Mouse (Mus musculus) lung, postnatal 0 days (tissue): ENCODE data around the gene Itga3.

ENCODE experiments used
- CTCF ChIP-seq: IDR thresholded peaks from 2 replicates; pipeline ENCODE4 v1.5.1; 2016; ENCODE audit warnings: antibody characterized with exemption, mild to moderate bottlenecking
- EP300 ChIP-seq: IDR thresholded peaks from 2 replicates; pipeline ENCODE4 v1.6.1; 2016; ENCODE audit warnings: antibody characterized with exemption, mild to moderate bottlenecking, control low read depth

DNA sequence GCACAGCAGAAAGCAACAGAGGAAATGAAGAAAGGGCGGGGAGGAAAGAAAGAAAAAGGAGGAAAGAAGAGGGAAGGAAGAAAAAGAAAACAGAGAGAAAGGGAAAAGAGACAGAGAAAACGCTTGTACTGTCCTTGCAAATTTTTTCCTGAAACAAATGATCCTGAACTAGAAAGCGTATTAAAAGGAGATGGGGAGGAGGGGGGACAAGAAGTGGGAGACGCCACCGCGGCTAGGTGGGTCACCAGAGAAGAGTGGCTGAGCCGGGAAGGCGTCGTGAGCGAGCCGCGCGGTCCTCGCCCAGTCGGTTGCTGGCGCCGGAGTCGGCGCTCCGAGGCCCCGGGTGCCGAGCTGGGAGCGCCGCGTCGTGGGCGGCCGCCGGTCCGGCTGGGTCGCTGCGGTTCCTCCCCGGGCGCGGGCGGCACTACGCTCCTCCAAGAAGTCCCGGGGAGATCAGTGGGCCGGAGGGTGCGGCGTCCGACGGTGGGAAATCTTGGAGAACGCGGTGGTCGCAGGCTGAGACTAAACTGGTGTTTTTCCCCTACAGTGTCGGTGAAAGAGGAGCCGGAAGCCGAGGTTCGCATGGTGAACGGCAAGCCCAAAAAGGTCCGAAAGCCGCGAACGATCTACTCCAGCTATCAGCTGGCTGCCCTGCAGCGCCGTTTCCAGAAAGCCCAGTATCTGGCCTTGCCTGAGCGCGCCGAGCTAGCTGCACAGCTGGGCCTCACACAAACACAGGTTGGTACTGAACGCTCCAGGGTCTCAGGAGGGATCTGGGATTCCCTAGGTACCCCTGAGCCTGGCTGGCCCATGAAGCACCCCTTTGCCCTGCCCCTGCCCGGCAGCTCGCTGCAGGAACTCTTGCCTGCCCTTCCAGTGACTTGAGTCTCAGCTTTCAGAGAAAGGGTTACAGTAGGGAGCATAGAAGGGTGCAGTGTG is 44.8 kb upstream of the Itga3 start:
- no peak for TF ChIP-seq CTCF
- TF ChIP-seq EP300: no peak
